Comparison of ENCODE assay signal across 14 mouse cellular contexts in genomic region chr2:136952238-136952637, GRCm38 (mm10).
DNase-seq lines count a peak whose midpoint lies in the region; ATAC-seq and TF ChIP-seq lines count a peak whose summit lies in the region.
"Had no signal": no experiment of that assay in that cellular context is flagged by ENCODE, and none has a peak within 500 bp of the region (broad histone marks: within the 10 kb centered on the region; RNA-seq: fewer than 3 reads in every experiment).

No protein-coding gene starts in this region.

- no peak overlapping the region for H3K4me3 ChIP-seq in gastrocnemius, adult 2 months
- no peak overlapping the region for H3K4me3 ChIP-seq in layer of hippocampus, adult 2 months
- H3K4me3 ChIP-seq: heart, adult 2 months; neural tube, embryonic 12.5 days had no signal

- DNase-seq in gastrocnemius, adult 2 months: no peak
- DNase-seq in gastrocnemius, postnatal 25 days: no peak
- peak; percentile 10 for DNase-seq in c-Kit-positive CD71-positive TER-119-negative erythroid progenitor cells, embryonic 14.5 days (ENCODE audit: low read depth)
- DNase-seq in kidney, postnatal 14 days: peak; percentile 65
- DNase-seq in lung, postnatal 25 days (ENCODE audit: low spot score): peak; percentile 37
- no peak for DNase-seq in layer of hippocampus, adult 2 months (ENCODE audit: low spot score in 2 of 2)
- DNase-seq: cerebellum, adult 9-11 months; heart, adult 2 months; heart, postnatal 10 days had no signal

- intact Hi-C loops in gastrocnemius, adult 2 months (cut with DNase I): no loop called here

- H3K27ac ChIP-seq in gastrocnemius, adult 2 months: peak overlapping the region; percentile 40; the same call in 1 of the 2 replicates
- no peak overlapping the region for H3K27ac ChIP-seq in layer of hippocampus, adult 2 months
- H3K27ac ChIP-seq: heart, adult 2 months; neural tube, embryonic 12.5 days had no signal

- no peak for ATAC-seq in frontal cortex, adult (ENCODE audit: low TSS enrichment)
- no peak for ATAC-seq in CD4-positive, CD25-positive, alpha-beta regulatory T cell, adult 4 months
- ATAC-seq: hindbrain, embryonic 16.5 days; midbrain, embryonic 16.5 days had no signal

- no peak for TF ChIP-seq CTCF in gastrocnemius, adult 2 months (IDR thresholded peaks at IDR 0.05)
- no peak for TF ChIP-seq CTCF in layer of hippocampus, adult 2 months (conservative IDR thresholded peaks at IDR 0.05)

Comparison
In these comparisons a context has a peak if more than half of its experiments do, and no peak if none do; other contexts are left out.
1. DNase-seq: peak in c-Kit-positive CD71-positive TER-119-negative erythroid progenitor cells, embryonic 14.5 days (single experiment), kidney, postnatal 14 days (single experiment) and lung, postnatal 25 days (single experiment); none in gastrocnemius, adult 2 months (single experiment), gastrocnemius, postnatal 25 days (single experiment) and layer of hippocampus, adult 2 months (0 of 2).